Mouse (Mus musculus) frontal cortex, postnatal 10 days (tissue): ENCODE measurements around the gene Cnnm3.
A peak's percentile ranks its signal among the peaks of the same experiment; 100 is the strongest.

Experiments
- DNase-seq, 2 experiments: peaks; one replicate each; pipeline ENCODE4 v3.0.0; 2022; ENCODE audit warnings: low spot score in 2 of 2, mixed read lengths in 1 of 2

Gene Cnnm3

GRCm38 (mm10) chr1:36511289-36512021, at the start of gene Cnnm3:
Gene Cnnm3 (plus strand): TSS chr1:36511867.
- peak; percentile 96 to 99 for DNase-seq

- no peak for DNase-seq
Measured at GRCm38 (mm10) chr1:36465641-36466160, 46.0 kb upstream of the Cnnm3 start.

- DNase-seq: no peak
Measured at GRCm38 (mm10) chr1:36467446-36467845, 44.2 kb upstream of the Cnnm3 start.

DNA sequence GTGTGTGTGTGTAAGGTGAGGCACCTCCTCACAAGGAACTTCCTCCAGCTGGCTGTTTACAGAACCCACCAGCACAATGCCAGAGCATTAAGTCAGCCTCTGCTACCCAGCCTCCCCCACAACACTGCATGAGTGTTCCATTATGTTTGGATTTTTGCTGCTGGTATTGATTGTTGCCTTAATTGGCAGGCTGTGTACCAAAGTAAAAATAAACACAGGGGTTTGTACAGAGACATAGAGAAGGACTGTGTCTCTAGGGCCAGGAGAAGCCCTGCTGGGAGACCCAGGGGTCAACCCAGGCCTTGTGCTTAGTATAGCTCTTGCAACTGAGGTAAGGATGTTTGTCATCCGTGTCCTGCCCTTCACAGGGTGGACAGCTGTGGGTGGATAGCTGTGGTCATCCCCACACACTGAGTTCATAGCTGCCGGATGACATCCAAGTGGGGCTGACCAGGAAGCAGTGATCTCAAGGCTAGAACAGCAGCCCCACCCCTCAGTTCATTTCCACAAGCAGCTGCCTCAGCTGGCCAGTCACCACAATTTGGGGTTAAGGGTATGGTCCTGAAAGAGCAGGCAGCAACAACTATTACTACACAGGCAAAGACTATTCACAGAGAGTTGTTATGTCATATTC, 41.7 kb upstream of the Cnnm3 start:
- no peak for DNase-seq

GRCm38 (mm10) chr1:36471181-36472105, 40.2 kb upstream of the Cnnm3 start, which contains the start of gene Cnnm4:
Gene Cnnm4 (plus strand): TSS chr1:36471620.
- DNase-seq: peak; percentile 70 to 83

GRCm38 (mm10) chr1:36472106-36472440, 39.6 kb upstream of the Cnnm3 start:
- no peak for DNase-seq

- DNase-seq: no peak
Measured at GRCm38 (mm10) chr1:36473211-36473780, 38.4 kb upstream of the Cnnm3 start.

GRCm38 (mm10) chr1:36474646-36475045, 37.0 kb upstream of the Cnnm3 start:
- no peak for DNase-seq

DNA sequence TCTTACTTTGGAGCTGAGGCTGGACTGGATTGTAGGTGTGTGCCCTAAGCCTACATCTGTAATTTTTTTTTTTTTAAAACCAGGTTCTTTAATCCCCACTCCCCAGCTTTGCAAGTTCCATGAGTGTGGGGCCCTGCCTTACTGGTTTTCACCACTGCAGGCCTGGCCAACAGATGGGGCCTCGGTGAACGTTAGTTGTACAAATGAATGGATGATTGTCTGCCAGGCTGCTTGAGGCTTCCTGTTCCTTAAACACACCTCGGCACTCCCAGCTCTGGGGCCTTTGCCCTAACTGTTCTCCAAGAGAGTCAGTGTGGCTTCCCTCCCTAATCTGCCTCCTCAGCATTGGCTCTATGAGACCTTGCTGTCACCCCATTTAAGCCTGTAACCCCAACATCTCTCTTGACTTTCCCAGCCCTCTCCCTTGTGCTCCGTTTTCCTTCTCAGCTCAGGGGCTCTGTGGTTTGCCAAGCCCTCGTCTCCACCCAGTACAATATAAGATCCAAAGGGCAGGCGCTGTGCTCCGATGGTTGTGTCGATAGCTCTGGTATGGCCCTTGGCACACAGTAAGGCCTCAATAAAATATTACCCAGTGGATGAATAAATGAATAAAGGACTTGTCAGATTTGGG, 36.1 kb upstream of the Cnnm3 start:
- no peak for DNase-seq

DNA sequence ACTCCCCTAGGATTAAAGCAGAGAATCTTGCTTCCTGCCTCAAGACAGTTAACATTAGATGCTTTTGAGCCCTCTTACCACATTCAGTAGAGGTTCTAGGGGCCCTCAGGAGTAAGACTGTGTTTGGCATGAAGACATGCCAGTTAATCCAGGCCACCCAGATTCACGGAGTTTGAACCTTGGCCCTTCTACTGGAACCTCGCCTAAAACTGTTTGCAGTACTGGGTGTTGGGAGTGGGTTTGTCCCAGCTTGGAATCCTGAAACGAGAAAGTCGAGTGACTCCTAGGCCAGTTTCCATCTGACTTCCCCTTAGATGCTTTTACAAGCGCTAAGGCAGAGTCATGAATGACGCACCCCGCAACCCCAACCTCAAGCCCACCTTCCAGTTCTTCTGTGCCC, 35.2 kb upstream of the Cnnm3 start:
- DNase-seq: no peak

DNA sequence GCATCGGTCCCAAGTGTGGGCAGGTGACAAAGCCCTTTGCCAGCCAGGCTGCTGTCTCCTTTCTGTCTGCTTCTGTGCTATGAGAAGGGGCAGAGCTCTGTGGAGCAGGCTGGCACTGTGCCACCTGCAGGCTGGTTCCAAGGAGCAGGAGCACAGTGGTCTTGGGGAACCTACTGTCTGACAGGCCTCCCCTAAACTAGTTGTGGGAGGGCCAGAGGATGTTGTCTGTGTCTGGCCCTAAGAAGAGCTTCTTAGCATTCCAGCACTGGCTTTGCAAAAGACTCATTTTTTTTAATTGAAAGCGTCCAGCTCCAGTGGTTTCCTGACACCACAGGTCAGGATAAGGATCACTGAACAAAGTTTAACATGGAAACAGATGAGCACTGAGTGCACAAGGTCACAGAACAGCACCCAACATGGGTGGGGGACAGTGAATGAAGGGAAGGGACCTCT, 33.3 kb upstream of the Cnnm3 start:
- DNase-seq: no peak

DNA sequence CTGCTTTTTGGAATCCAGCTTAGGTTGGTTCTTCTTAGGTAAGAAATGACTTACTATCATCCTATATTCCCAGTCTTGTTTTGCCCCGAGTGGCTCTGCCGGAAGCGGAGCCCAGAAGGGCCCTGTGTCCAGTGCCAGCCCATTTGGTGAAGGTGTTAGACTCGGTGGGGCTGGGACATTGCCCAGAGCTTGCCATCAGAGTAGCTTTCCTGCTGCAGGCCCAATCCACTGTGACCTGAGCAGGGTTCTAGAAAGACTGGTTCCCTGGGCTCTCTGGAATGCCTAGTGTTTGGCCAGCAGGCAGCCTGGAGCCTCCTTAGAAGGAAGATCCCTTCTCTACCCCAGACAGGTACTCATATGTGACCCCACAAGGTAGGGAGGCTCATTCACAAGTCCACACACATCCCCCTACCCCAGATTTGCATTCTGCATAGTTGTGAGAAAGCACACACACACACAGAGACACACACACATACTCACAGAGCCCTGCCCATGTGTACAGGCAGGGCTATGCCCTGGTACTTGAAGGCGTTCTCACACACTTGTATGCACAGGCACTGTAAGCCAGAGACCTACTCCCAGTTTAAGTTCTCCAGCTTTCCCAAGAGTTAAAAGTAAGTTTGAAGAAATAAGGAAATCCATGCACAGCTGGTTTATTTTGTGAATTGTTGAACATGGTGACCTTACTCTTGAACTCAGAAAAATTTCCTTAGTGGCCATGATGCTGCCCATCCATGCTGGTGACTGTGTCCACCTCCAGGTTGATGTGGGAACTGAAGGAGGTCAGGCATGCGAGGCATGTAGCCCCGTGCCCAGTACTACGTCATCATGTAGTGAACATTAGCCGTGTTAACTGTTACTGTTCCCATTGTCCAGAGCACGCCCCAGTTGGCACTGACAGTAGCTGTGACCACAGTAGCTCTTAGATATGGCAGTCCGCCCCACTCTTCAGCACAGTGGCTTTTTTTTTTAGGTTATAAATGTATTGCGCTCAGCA, 31.5 kb upstream of the Cnnm3 start:
- DNase-seq: no peak

DNA sequence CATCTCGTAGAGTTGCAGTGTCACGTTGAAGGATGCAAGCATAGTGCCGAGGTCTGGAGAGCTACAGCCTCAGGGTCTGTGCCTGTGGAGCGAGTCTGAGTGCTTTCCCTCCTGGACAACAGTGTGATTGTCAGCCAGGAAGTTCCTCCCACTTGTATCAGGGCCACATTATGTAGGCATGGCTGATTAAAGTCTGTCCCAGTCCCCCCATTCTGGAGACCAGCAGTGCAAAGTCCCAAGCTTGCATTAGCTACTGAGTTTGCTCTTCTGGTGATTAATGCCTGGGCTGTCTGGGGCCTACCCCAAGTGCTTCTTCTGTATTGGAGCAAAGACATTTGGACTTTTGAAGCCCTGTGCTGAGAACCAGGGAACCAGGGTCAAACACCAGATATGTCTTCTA, 27.8 kb upstream of the Cnnm3 start:
- no peak for DNase-seq

DNA sequence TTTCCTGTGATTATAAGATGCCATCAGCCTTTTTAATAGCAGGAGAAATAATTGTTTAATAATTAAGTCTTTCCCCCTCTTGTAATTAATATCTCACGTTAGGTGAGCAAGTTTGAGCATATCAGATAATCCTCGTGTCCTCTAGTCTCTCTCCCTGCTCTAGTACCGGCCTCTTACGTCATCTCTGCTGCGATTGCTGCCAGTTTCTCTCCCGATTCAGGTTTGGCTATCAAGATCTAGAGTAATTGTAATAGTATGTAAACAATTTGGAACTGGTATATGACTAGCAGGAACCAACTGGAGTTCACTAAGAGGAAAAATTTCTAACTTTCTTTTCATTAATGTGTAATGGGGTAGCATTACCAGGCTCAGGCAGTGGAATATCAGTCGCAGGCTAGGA, 26.6 kb upstream of the Cnnm3 start:
- DNase-seq: no peak

DNA sequence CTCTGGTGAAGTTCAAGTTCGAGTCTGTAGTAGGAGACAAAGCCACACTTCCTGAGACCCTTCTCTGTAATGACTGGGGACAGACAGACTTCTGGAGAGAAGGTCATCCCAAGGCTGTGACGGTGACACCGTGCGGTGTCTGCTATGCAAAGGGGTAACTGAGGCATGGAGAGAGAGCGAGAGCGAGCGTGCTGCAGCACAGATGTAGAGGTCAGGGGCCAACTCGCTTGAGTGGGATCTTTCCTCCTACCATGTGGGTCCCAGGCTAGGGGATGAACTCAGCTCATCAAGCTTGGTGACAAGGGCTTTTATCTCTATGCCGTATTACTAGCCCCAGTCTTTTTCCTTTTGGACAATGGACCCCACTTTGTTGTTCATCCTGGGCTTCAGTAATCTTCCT, 24.6 kb upstream of the Cnnm3 start:
- no peak for DNase-seq

DNA sequence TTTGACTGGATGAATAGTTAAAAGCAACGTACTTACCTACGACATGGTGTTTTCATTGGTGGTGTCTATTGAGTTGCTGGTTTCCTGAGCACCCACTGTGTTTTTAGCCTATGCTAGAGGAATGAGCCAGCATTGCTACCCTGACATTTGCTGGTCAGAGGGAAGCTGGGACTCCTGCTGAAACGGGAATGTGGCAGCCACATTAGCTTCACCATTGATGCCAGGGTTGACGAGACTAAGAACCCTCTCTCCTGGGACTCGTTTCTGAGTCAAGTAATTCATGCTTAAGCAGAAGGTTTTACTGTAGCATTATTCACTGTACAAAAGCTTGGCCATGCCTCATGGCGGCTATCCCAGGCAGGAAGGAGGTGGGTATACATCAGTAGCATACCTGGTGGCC, 22.0 kb upstream of the Cnnm3 start:
- no peak for DNase-seq

- no peak for DNase-seq
Measured at GRCm38 (mm10) chr1:36492416-36493139, 19.1 kb upstream of the Cnnm3 start.

DNA sequence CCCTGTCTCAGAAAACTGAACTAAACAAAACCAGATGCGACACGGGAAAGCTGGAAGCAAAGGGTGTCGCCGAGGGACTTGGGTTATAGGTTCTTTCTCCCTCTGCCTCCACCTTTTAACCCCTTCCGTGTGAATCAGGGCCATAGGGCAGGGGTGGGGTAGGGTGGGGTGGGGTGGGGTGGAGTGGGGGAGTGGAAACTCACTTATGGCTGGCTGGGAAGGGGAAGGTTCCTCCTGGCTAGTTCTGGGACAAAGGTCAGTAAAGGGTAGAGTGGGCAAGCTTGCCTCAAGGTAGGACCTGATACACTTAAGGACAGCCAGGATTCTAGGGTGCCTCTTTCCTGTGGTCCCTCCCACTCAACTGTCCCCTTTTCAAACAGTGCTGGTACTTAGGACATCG, 18.4 kb upstream of the Cnnm3 start:
- DNase-seq: no peak

GRCm38 (mm10) chr1:36496719-36497118, 14.9 kb upstream of the Cnnm3 start:
- no peak for DNase-seq
